Mouse (Mus musculus) right cerebral cortex, postnatal 36 days (tissue): Measurements from ENCODE around the gene Zeb2.

ENCODE experiments used
- DNase-seq, 2 experiments: peaks; one replicate each; pipeline ENCODE4 v3.0.0; 2022; ENCODE audit warnings: low spot score in 2 of 2, mixed read lengths in 1 of 2

The Zeb2 gene

DNA sequence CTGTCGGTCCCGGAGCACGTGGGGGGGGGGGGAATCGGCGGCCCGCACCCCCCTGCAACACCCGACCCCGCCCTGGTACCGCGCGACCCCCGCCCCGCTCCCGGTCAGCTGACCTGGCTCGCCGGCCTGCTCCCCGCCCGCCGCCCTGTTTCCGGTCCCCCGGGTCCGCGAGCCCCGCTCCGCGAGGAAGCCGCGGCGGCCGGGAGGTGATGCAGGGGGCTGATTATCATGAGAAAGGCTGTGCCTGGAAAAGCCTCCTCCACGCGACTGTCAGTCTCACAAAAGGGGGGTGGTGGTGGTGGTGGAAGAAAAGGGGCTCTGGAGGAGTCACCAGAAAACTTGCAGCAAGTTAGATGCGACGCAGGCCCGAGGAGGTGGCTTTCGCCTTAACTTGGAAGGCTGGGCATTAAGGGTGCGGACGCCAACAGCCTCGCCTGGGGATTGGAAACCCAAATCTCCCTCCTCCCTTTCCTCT, at the start of gene Zeb2:
Gene Zeb2, minus strand, starts transcription at position 309 of the 475 bp plus-strand sequence.
- DNase-seq: no peak

DNA sequence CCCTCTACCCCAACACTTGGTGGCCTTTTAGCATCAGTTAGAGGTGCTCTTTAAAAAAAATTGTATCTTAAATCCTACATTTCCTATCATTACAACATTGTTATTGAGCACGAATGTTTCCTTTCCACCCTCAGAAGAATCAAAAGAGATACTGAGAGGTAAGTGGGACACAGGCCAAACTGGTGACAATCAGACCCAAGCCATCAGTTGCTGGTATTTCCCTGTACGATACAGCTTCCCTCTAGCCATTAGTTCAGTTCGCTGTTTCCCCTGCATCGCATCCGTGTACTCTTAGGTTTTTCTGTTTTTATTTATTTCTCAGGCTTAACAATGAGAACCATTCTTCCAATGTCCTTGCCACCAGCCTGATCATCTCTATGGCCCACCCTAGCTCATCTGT, 41.6 kb upstream of the Zeb2 start:
- no peak for DNase-seq

DNA sequence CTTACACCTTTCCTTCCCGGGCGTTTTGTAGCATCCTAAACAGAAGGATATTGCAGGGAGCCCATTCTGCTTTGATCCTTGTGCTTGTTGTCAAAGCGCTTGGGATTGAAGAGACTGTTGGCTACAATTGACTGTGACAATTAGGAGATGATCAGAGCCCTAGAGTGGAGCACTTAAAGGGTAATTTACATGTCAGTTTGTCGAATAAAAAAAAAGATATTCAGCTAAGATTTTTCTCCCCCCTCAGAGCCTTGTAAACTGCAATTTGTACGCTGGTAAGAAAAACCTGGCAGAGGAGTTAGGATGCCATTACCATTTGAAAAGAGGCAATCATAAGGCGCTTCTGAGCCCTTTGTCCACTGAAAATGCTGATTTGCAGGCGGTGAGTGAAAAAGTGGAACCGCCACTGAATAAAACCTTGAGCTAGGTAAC, 41.2 kb upstream of the Zeb2 start:
- no peak for DNase-seq

DNA sequence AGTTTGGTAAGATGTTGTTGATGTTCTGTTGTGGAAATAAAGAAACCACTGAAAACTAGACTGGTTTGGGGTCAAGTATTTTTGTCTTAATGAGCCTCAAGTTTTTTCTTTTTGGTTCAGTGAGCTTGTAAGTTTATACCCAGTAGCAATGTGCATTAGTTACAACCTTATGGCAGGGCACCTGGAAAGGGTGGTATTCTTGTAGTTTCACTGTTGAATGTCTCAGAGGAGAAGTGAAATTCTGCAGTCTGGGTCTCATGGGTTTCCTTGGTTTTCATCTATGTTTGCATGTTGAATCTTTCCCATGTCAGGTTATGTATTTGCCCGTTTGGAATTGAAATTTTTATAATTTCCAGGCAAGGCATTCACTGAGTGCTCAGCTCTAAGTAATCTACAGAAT, 36.1 kb upstream of the Zeb2 start:
- no peak for DNase-seq

DNA sequence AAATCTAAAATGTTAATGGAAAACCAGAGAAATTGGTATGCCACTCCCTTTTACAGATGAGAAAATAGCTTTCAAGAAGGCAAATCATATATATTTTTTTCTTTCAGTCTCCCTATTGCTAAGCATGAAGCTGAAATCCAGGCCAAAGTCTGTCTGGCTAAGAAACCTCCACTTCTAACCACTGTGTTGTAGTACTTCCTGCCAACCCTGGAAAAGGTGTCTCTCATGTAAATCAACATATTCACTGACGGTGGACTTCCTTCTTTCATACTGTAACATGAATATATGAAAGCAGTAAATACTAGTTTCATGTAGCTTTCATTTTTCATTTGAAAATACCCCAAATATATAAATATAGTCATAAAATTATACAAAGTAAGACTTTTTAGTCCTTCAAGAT, 26.0 kb upstream of the Zeb2 start:
- no peak for DNase-seq

DNA sequence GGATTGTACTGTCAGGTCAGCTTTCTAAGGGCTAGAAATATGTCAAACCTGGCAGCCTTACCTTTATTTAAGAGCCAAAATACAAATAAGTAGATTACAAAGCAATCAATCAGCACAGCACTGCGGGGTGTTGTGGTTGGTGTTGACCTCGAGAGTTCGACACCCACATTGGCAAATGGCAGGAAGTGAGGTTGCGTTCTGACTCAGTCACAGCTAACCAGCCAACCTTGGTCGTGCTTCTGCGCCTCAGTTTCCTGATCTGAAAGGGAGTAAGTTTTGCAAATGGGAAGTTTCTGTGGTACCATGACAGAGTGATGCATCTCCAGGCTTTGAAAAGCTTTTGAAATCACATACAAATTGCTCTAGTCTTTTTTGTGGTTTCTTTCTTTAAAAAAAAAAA, 21.7 kb upstream of the Zeb2 start:
- no peak for DNase-seq

DNA sequence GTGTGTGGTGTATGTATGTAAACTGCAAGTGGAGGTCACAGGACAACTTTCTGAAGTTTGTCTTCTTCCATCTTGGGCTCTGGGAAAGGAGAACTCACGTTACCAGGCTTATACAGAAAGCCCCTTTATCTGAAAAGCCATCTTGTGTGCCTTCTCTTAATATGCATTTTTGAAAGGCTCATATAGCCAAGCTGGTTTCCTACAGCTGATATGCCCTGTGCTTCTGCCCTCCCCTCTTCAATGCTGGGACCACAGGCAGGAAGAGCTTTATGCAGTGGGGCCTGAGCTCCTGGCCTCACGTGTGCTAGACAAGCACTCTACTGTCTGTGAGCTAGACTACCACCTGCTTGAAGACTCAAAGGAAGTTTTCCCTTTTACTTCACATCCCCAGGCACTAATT, 19.6 kb upstream of the Zeb2 start:
- DNase-seq: no peak

DNA sequence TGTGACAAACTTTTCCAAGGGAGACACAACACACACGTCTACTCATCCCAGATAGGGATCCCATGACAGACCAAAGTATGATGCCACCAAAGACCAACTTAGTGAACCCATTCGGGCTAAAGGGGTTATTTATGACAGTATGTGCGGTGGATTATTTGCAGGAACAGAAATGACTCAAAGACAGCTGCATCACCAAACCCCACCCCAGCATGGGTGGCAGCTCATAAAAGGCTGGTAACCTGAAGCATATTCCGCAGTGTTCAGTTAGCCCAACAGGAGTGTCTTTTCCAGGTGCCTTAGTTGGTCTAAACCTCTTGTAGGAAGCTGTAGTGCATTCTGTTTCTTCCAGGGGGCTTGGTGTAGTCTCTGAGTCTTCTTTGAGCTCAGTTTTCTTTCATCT, 16.0 kb upstream of the Zeb2 start:
- no peak for DNase-seq

DNA sequence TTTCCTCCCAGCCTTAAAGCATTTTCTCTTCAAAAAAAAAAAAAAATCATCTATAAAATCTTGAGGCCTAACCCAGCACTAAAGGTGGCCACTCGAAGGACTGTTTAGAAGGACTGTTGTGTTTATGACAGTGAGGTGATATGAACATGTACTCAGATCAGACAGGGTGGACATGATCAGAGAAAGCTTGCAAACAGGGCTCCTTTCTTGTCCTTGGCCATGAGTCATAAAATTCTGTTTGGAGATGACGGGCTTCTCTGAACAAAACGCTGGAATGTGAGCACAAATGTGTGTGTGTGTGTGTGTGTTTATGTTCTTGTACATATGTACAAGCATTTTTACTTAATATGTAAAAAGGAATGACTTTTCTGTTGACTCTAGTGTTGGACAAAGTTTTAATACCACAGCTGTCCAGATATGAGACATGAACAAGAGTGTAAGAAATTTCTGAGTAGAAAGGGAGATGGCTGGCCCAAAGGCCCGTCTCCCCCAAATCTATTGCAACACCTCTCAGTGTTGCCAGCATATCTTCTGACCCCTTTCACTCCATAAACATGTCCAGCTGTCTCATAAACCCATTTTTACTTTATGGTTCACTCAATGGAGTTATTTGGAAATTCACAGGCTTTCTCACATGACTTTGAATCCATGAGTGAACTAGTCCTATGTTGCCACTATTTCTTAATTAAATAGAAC, 13.4 kb upstream of the Zeb2 start:
- no peak for DNase-seq

DNA sequence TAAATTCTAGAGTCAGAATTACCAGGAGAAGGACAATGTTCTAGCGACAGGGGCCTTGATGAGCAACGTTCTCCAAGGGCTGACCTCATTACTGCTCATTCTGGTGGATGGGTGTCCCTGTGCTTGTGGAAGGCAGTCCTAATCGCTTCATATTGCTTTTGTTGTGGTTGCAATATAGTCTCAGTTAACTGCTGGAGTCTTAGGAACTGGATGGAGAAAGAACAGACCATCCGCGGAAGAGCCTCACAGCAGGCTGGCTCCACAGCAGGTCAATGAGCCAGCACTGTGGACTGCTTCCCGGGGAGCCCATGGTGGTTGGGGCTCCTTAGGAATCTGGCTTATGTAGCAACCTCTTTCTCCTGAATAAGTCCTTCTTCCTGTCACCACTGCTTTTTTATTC, 12.4 kb upstream of the Zeb2 start:
- no peak for DNase-seq

DNA sequence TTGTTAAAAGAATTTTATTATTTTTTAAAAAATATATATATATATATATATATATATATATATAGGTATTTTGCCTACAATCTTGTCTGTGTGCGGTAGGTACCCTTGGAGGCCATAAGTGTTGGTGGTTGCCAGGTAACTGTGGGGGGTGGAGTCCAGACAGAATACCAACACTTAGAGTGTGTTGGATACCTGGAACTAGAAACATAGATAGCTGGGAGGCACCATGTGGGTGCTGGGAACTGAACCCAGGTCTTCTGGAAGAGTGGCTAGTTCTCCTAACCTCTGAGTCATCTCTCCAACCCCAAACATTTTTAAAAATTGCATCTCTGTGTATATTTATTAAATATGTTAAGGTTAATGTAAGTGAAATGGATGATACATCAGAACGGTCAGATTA, 11.5 kb upstream of the Zeb2 start:
- no peak for DNase-seq

DNA sequence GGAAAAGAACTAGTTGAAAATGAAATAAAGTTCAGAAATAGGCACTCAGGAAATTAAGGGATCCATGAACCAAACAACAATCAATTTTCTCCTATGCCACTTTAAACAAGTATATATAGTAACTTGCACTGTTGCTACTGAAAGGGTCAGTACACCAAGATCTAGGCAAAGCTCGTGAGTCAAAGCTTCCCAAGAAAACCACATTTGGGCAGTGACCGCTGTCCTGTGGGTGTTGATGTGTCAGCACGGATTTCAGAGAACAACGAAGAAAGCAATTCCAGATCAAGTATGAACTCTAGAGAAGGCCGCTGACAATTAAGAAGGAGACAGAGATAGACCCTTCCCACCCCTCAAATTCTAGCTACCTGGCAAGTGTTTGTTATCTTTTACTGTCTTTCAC, 9.2 kb upstream of the Zeb2 start:
- DNase-seq: no peak

DNA sequence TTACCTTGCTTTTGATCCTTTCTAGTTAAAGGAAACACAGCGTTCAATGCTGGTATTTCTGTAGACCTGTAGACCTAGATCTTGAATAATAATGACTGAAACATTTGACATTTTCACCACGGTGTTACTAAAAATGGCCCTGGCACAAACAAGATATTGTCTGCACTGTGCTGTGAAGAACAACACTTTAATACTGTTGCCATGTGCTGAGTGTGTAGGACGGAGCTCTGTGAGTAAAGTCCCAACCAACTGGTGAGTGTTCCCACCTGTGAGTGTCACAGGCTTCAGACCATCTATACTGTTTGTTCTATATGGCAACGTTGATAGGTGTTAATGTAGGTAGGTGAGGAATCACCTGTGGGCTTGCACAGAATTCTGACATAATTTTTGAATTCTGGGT, 8.0 kb upstream of the Zeb2 start:
- no peak for DNase-seq

DNA sequence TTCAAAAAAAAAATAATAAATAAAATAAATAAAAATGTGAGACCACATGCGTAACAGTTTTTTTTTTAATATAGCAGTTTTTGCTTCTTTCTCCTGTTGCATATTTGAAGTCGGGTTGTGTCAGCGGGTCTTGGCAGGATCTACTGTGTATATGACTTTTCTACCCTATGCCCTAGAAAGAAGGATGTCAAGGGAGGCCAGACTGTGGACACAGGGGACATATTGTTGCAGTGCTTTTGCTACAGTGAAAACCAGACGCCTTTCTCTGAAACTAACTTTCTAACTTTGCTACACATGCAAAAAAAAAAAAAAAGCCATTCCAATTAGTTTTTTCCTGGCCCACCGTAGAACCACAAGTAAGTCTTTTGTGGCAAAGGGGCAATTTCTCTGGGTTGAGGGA, 6.3 kb upstream of the Zeb2 start:
- DNase-seq: no peak

DNA sequence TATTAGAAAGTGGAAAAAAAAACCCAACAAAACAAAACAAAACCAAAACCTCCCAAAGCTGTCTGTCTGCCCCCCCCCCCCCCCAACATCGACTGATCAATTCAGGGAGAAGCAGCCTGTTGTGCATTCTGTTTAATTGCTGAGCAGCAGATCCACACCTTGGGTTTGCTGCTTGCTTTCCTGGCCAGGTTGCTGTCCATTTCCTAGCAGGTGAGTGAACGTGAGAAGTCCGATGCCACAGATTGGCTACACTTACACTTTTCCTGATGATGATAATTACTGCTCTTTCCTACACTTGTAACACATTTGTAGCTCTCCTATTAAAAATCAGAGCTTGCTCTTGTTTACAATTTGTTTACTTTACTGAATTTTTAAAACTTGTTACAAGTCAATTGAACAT, 926 bp upstream of the Zeb2 start:
- no peak for DNase-seq

DNA sequence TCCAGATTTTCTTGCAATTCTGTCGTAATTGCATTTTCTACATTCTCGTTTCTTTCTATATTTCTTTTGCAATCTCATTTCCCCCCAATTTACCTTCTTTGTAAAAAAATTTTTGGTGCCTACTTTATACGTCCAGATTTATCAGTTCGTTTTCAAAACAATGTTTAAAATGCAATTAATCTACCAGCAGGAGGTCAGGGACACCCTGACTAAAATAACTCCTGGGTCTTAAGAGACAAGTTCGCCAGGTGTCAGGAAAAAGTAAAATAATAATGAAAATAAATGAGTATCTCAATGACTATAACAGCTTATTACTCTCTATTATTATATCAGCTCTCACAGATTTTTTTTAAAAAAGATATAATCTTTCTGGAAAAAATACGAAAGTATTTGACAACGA, 397 bp upstream of the Zeb2 start:
- no peak for DNase-seq

DNA sequence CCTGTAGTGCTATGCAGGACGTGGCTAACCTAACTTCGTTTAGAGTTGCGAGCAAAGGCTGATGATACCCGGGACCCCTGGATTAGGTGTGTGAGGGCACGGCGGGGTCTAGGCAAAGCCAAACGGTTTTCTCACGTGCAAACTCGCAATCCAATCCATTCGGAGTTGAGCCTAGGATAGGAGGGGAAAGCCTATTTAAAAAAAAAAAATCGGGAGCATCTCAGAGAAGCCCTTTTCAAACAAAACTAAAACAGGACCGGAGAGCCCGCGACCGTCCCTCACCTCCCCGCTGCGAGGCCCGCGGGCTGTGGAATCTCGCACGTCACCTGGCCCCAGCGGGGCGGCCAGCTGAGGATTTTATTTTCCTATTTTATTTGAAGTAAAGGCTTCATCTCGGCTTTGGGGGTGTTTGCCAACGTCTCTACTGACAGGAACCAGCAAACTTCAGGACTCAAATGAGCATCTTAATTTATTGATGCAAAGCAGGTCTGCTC, 617 bp downstream of the Zeb2 start:
- no peak for DNase-seq

DNA sequence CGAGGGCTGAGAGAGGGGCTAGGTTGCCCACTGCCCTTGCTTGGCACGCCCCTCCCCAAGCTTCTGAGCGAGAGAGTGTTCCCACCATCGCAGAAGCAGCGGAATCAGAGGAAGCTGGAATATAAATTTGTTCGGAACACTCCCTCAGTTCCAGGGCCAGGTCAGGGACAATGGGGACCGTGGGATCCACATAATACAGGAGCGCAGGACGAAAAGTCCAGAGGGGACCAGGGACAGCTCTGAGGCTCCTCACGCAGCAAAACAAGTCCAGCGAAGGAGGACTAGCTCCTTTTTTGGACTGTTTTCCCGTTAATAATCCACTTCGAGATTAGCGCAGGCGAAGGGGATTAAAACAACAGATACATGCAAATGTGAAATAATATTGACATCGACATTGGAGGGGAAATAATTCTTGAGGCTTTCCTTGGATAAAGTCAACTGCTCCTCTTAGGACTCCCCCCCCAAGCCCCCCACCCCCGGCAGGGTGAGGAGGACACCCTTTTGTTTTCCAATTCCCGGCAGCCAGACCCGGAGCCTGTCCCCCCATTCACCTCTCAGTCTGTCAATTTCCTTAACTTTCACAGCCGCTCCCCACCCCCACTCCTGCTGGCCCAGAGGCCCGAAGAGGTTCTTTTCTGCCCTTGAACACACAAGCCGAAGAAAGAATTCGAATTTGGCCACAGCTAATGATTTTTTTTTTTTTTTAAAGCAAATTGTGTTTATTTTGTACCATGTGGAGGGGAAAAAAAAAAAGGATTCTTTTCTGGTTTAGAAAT, 1.3 kb downstream of the Zeb2 start:
- DNase-seq: no peak

DNA sequence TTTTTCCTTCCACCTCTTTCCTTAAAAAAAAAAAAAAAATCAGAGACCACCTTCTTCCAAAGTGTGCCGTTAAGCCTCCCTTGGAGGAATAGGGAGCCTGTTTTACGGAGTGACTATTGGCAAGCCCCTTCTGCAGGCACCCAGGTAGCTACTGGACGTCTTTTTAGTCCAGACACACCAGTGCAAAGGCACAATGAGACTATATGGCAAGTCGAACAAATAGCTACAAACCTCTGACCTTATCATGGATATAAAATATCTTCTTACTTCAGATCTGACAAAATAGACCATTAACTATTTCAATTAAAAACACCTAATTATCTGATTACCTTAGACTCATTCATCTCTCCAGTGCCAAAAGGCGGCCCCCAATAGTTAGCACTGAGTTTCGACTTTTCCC, 2.0 kb downstream of the Zeb2 start:
- DNase-seq: no peak

DNA sequence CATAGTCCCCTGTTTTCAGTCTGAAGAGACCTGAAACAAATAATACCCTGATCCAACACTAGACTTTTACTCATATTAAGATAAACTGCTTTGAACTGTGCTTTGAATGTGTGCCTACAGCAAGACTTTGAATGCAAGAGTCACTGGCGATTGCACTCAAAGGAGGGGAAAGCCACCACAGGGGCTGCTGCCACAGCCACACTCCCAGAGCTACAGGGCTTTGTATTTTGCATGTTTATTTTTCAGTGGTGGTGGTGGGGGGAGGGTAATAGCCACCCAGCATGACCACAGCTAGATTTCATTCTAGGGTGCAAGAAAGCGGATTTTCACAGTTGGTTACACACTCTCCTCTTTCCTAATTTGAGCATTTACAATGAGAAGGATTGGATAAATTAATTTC, 2.6 kb downstream of the Zeb2 start:
- no peak for DNase-seq

DNA sequence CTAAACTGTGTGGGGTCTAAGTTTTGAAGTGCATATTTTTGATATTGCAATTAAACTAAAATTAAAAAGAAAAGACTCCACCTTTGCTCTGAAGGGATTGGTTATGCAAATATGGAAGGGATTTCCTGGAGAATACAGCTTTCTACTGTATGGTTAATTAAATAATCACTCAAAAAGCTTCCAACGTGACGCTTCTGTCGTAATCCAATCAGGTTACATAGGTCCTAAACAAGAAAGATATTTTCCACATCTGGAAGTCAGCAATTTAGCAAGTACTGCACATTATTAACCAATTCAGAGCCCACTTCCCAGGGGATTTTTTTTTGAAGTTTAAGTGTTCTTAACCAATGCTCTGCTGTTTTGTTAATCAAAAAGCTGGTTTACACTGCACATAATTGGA, 3.3 kb downstream of the Zeb2 start:
- no peak for DNase-seq

DNA sequence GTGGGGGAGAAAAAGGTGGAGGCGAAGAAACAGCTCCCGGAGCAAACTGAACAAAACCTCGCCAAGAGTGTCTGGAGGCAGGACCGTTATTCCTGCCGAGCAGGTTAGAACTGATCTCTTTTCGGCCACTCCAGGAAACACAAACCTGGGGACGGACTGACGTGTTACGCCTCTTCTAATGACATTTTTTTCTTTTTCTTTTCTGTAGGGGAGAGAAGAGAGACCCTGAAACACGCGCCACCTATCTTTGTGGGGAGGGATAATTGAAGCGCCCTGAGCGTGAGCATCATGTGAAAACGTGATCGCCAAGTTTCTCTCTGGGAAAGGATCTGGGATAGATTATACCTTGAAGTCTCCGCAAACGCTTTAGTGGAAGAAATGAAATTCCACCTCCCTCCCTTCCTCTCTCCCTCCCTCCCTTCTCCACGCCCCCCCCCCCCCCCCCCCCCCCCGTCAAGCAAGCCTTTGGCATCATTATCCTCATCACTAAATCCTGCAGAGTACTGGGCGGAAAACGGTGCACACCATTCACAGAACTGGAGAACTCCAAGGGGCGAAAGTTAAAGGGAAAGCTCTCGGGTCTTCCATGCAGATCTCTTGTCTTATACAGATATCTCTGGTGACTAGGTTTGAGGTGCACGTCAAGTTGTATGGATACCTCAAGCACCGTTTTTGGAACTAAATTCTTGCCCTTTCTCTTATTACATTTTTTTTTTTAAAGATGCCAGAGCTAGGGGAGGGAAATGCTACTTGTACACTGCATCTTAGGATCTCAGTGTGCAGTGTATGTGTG, 4.1 kb downstream of the Zeb2 start:
- DNase-seq: no peak
